Mouse (Mus musculus) gastrocnemius, postnatal 10 days (tissue): ENCODE results near the gene Irf8. TPM values are rescaled to one million over a fixed set of nuclear protein-coding genes. Genes with fewer than 3 reads are reported as not detected.

Source experiments
- DNase-seq: peaks from one replicate; pipeline ENCODE4 v3.0.0; 2021; ENCODE audit warnings: mixed read lengths
- long read RNA-seq, 2 experiments: library from polyadenylated mRNA; stranded (forward); transcript quantifications; one replicate each; pipeline ENCODE4 v2.0.0; 2021
- total RNA-seq, 2 experiments: library from RNA; stranded (reverse); gene quantifications; 2 replicates each; pipeline ENCODE4 v1.2.3; 2021

The Irf8 gene
- 1 to 10 TPM; 2.0 to 2.6 TPM for total RNA-seq
- long read RNA-seq, experiment 1, transcript Irf8-201 (9 exons, 2,847 nt): major isoform, 8 of 8 reads
- long read RNA-seq, experiment 1, partial matches to known transcripts: 0 of 8 reads
- long read RNA-seq, experiment 1, other reads (novel, unspliced or antisense): 0 of 8 reads
- long read RNA-seq, experiment 2, transcript Irf8-201 (9 exons, 2,847 nt): major isoform, 7 of 7 reads
- long read RNA-seq, experiment 2, partial matches to known transcripts: 0 of 7 reads
- long read RNA-seq, experiment 2, other reads (novel, unspliced or antisense): 0 of 7 reads

GRCm38 (mm10) chr8:120735770-120736481, at the start of gene Irf8:
Gene Irf8, plus strand, starts transcription at chr8:120736358.
- peak; percentile 90 for DNase-seq

- no peak for DNase-seq
Observed at GRCm38 (mm10) chr8:120686576-120686975, 49.6 kb upstream of the Irf8 start.

DNA sequence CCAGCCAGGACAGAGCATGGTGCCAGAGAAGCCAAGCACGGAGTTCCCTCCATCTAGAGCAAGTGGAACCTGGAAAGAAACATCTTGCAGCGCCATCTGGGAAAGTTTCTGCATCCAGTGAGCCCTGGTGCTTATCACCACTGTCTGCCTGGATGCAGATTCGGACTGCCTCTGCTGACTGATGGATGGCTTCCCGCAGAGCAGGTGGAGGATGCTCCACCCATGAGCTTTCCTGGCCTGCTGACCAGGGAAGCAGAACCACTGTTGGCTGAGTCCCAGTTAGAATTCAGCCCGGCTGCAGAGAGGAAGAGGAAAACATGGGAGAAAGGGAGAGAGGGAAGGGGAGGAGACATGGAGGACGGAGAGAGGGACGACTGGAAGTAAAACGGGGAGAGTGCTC, 48.4 kb upstream of the Irf8 start:
- no peak for DNase-seq

- no peak for DNase-seq
Observed at GRCm38 (mm10) chr8:120688511-120688910, 47.6 kb upstream of the Irf8 start.

DNA sequence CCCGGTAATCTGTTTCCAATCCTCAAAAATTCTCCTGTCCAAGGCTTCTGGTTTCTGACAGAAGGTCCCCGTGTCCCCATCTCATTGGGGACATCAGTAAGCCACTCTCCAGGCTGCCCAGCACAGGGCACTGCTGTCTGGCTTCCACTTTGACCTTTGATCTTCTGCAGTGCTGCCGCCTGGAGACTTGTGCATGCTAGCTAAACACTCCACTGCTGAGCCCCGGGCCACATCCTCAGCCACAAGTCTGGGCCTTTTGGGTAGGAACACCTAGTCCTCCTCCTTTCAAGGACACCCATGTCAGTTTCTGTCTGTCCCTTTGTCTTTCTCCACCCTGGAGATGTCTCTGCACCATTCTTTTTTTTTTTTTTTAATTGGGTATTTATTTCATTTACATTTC, 43.2 kb upstream of the Irf8 start:
- no peak for DNase-seq

- no peak for DNase-seq
Observed at GRCm38 (mm10) chr8:120693861-120694493, 42.2 kb upstream of the Irf8 start.

- DNase-seq: no peak
Observed at GRCm38 (mm10) chr8:120696401-120697153, 39.6 kb upstream of the Irf8 start.

DNA sequence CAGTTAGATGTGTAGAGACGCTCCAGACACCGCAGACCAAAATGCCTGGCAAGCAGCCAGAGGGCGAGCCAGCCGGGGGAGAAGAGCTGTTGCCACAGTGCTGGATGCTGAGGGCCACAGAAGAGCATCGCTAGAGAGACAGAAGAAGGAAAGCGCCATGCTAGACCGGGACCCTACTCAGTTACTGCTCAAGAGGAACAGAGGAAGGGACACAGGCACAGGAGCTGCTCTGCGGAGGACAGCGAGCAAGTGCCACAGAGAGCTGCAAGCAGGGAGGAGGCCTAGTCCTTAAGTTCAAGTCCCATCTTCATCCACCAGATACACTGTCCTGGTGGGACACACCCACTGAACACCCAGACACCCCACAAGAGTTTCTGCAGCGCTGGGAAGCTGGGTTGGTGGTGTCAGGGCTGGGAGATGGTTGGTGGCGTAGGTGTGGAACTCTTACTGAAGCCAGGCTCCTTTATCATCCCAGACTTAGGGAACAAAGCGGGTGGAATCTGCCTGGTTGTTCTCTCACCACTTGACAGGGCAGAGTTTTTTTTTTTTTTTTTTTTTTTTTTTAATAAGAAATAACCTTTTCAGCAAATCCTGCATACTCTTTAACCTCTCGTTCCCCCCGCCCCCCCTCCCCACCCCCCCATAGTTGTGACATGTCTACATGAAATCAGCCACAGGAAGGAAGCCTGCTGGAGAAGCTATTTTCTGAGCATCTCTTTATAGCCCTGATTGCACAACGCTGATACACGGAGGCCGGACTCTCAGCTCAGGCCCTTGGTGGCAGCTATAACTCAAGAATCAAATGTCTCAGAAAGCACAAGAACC, 38.8 kb upstream of the Irf8 start:
- peak; percentile 74 for DNase-seq

DNA sequence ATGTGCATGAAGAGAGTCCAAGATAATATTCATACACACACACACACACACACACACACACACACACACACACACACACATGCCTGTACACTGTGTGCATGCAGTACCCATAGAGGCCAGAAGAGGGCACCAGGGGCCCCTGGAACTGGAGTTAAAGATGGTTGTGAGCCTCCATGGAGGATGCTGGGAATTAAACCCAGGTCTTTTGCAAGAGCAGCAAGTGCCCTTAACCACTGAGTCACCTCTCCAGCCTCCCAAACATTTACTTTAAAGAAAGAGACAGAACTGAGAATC, 38.2 kb upstream of the Irf8 start:
- no peak for DNase-seq

- DNase-seq: no peak
Observed at GRCm38 (mm10) chr8:120698426-120698825, 37.7 kb upstream of the Irf8 start.

- DNase-seq: no peak
Observed at GRCm38 (mm10) chr8:120699079-120699478, 37.1 kb upstream of the Irf8 start.

GRCm38 (mm10) chr8:120699565-120699964, 36.6 kb upstream of the Irf8 start:
- DNase-seq: no peak

DNA sequence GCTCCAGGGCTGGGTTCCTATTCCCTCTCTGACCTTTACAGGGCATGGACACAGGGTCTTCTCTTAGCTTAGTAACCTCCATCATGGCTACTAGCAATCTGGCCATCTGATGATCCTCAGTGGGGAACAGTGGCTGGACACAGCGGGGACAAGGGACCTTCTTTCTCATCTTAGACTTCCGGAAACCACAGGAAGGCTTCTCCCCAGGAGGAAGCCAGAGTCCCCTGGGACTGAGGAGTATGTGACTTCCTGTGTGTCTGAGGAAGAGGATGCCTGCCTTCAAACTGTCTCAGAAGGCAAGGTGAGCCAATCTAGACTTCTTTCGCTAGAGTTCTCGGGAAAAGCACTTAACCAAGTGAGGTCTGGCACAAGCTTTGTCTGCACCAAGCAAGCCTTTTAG, 36.1 kb upstream of the Irf8 start:
- DNase-seq: no peak

DNA sequence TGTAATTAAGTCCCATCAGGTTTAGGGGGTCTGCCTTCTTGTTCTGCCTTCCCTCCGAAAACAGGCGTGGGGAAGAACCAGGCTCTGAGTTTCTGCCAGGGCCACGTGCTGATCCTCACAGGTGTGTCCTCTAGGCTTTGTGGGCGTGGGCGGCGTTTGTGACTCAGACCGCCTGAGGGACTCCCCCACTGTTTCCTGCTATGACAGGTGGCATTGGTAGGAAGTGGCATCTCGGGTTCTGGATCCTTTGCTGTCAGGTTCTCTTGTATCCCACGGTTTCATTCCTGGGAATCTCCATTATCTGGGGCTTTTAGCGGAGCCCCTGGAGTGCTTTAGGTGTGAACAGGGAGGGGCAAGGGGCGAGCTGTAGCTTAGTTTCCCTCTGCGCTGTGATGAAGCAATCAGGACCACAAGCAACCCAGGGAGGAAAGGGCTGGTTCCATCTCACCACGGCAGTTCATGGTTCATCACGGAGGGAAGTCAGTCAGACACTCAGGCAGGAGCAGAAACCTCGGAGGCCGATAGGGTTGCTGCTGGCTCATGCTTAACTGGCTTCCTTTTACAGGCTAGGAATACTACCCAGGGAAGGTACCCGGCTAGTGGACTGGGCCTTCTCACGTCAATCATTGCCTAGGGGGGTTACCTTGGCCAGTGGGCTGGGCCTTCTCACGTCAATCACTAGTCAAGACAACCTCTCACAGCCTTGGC, 34.2 kb upstream of the Irf8 start:
- DNase-seq: no peak

GRCm38 (mm10) chr8:120704203-120704602, 32.0 kb upstream of the Irf8 start:
- no peak for DNase-seq

- no peak for DNase-seq
Observed at GRCm38 (mm10) chr8:120705163-120705562, 31.0 kb upstream of the Irf8 start.

DNA sequence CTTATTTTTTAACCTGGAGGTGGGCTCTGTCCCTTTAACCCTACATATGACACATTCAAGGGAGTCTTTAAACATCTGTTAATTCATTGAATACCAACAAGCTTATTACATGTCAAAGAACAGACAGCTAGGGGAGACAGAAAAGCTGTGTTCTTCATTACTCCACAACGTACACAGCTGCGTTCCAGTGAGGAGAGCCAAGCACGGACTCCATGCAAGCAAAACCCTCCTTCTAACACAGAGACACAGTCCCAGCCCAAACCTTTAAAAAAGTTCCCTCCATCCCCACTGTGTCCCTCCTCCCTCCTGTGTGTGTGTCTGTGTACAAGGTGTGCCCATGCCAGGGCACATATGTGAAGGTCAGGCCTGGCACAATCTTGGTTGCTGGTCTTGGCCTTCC, 30.0 kb upstream of the Irf8 start:
- DNase-seq: no peak

DNA sequence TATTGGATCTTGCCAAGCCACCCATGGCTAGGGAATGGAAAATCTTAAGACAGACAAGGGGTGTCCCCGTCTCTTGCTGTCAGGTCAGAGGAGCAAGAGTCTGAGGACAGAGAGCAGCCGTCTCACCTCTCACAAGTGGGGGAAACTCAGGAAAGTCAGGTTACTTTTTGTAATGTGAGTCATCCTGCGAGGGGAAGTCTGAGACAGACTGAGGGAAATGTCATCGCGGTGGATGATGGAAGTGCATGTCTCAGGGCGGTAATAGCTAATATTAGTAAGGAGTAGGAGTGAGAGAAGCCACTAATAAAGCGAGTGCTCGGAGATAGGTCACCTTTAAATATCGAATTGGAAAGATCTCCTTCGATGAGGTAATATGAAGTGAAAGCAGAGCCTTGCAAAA, 27.0 kb upstream of the Irf8 start:
- no peak for DNase-seq

GRCm38 (mm10) chr8:120715200-120715599, 21.0 kb upstream of the Irf8 start:
- no peak for DNase-seq

DNA sequence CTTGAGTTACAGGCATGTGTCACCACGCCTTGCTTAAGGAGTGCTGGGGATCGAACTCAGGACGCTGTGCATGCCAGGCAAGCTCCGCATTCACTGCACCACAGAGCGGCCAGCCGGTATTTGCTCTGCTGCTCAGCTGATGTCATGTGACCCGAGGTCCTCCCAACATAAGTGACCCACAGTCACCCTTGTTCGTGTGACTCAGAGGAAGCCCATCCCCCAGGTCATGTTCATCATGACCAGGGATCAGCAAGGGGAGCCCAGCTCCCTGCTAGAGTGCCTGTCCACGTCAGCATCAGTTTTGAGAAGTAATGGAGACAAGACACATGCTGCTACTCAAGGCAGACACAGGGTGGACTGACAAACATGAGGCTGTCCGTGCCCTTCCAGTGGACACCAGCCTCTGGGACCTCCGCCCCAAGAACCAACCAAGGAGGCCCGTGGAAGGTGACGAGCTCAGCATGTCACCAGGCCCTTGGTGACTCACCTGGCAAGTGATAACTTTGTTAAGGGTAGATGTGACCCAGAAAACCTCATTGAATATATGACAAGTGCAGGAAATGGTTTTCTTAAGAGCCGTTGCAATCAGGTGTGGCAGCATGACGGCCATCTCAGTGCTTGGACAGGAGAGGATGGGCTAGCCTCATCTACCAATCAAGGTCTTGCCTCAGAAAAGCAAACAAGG, 20.0 kb upstream of the Irf8 start:
- no peak for DNase-seq
